Mouse (Mus musculus) left cerebral cortex, postnatal 14 days (tissue): ENCODE results near the gene Pofut1. TPM values are rescaled to one million over a fixed set of nuclear protein-coding genes. Genes with fewer than 3 reads are reported as not detected.
A peak's percentile ranks its signal among the peaks of the same experiment; 100 is the strongest.

Source experiments
- DNase-seq, 2 experiments: peaks; one replicate each; pipeline ENCODE4 v3.0.0; 2021 to 2022; ENCODE audit warnings: low spot score in 2 of 2, mixed read lengths in 1 of 2
- intact Hi-C: fragments of 180-260 bp; cut with DNase I; formaldehyde crosslinking; loops from one replicate; pipeline ENCODE4 v1.15.1; 2025
- long read RNA-seq, 2 experiments: library from polyadenylated mRNA; stranded (forward); transcript quantifications; one replicate each; pipeline ENCODE4 v2.0.0; 2021
- total RNA-seq, 2 experiments: library from RNA; stranded (reverse); gene quantifications; 2 replicates each; pipeline ENCODE4 v1.2.3; 2021

The Pofut1 gene
- 10 to 100 TPM; 14.3 to 17.4 TPM for total RNA-seq
- long read RNA-seq, experiment 1, full-length matches to known transcripts: 6 of 12 reads
- long read RNA-seq, experiment 1, partial matches to known transcripts: 2 of 12 reads
- long read RNA-seq, experiment 1, other reads (novel, unspliced or antisense): 4 of 12 reads
- long read RNA-seq, experiment 2, full-length matches to known transcripts: 5 of 9 reads
- long read RNA-seq, experiment 2, partial matches to known transcripts: 0 of 9 reads
- long read RNA-seq, experiment 2, other reads (novel, unspliced or antisense): 4 of 9 reads

DNA sequence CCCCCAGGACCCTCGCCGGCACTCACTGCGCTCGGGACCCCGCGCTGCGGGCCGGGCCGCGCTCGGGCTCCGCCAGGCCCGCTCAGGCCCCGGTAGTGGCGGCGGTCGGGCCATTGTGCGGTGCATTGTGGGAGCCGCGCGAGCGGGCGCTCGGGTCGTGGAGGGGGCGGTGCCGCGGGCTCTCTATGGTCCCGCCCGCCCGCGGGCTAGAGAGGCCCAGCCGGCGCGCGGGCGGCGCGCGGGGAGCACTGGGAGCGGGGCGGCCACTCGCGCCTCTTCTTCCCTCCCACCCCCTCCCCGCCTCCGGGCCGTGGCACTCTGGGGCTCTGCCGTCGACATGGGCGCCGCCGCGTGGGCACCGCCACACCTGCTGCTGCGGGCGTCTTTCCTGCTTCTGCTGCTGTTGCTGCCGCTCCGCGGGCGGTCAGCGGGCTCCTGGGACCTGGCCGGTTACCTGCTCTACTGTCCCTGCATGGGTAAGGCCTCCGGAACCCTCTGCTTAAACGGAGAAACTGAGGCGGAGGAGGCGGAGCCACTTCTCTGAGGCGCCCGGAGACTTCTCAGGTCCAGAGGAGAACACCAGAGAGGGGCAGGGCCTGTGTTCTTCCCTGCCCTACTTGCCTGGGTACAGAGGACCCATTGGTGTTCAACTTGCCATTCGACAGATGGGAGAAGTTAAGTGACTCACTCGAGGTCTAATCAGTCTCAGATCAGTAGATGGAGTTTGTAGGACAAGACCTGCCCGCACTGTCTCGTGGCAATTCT lies at the start of gene Pofut1, which contains the start of gene Plagl2:
Gene Pofut1, plus strand, starts transcription at position 284 of the 765 bp plus-strand sequence.
Gene Plagl2, minus strand, starts transcription at position 177 of the 765 bp plus-strand sequence.
- intact Hi-C loops: no loop called here
- peak; percentile 80 to 89 for DNase-seq

DNA sequence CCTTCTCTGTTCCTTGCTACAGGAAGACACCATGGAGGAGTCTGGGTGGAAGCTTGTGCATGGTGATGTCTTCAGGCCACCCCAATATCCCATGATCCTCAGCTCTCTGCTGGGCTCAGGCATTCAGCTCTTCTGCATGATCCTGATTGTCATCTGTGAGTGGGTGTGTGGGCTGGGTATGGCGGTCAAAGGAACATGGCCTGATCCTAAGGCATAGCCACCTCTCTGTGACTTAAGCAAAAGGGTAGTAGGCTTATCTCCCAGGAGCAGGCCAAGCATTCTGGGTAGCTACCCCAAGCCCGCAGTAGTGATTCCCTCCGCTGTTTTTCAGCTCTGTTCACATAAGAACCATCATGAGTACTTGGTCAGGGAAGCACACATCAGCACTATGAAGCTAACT lies 47.1 kb upstream of the Pofut1 start:
- intact Hi-C loops: no loop called here
- no peak for DNase-seq

- no peak for DNase-seq
- intact Hi-C loops: no loop called here
These were observed 42.8 kb upstream of the Pofut1 start for GRCm38 (mm10) chr2:153198485-153198884.

DNA sequence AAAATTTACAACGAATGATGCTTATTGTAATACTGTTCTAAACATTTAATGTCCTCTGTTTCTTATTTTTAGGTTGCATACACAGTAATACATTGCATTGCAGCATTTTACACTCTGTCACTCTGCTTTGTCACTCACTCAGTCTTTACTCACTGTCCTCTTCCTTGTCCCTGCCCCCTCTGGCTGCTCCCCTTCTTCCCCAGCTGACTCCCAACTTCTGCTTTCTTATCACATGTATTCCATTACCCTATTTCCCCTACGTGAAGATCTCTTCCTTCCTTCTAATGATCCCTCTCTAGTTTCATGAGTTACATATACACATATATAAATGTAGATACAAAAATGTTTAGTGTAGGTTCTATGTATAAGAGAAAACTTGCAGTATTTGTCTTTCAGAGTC lies 42.2 kb upstream of the Pofut1 start:
- no peak for DNase-seq
- intact Hi-C loops: no loop called here

DNA sequence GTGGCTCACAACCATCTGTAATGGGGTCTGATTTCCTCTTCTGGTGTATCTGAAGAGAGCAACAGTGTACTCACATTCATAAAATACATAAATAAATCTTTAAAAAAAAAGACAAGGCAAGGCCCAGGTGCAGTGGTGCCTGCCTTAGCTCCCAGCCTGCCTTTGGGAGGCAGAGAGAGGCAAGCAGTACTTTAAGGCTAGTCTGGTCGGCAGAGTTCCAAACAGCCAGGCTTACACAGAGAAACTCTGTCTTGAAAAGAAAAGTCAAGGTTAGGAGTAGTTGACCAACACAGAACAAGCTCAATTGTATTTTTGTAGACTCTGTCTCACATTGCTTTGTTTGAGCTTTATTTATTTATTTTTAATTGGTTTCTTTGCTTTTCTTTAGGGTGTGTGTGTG lies 38.6 kb upstream of the Pofut1 start:
- DNase-seq: no peak
- intact Hi-C loops: no loop called here

DNA sequence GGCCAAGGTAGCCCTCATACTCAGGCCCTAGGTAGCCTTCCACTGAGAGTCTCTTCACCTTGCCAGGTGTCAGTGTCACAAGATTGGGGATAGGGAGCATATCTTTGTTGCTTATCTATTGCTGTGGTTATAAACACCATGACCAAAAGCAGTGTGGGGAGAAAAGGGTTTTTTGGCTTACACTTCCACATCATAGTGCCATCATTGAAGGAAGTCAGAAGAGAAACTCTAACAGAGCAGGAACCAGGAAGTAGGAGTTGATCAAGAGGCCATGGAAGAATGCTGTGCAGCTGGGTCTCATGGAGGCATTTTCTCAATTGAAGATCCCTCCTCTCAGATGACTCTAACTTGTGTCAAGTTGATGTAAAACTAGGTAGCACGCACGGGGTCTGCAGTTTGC lies 33.2 kb upstream of the Pofut1 start:
- intact Hi-C loops: no loop called here
- DNase-seq: no peak

GRCm38 (mm10) chr2:153209286-153209685 lies 32.0 kb upstream of the Pofut1 start:
- intact Hi-C loops: no loop called here
- no peak for DNase-seq

GRCm38 (mm10) chr2:153211451-153211850 lies 29.9 kb upstream of the Pofut1 start:
- intact Hi-C loops: no loop called here
- DNase-seq: no peak

GRCm38 (mm10) chr2:153213351-153213750 lies 28.0 kb upstream of the Pofut1 start:
- intact Hi-C loops: no loop called here

GRCm38 (mm10) chr2:153214771-153215259 lies 26.5 kb upstream of the Pofut1 start:
- intact Hi-C loops: no loop called here

More at GRCm38 (mm10) chr2:153213351-153213750, 28.0 kb upstream of the Pofut1 start:
- no peak for DNase-seq

DNA sequence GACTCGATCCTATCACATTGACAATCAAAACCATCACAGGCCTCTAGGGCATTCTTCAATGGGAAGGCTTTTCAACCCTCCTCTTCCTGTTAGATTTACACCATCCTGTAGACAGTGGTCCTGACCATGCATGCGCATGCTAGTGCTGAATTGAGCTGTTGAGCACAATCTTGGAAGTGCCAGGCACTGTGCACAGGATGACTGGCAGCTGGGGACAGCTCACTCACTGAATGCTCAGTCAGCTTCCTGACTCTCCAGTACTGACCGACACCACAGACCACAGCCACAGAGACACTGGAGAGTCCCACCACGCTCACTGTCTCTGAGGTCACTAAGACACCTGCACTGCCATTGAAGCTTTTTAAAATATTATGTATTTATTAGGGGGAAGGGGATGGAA lies 25.9 kb upstream of the Pofut1 start:
- DNase-seq: no peak
- intact Hi-C loops: no loop called here

More at GRCm38 (mm10) chr2:153214771-153215259, 26.5 kb upstream of the Pofut1 start:
- DNase-seq: no peak

- intact Hi-C loops: no loop called here
These were observed 23.4 kb upstream of the Pofut1 start for GRCm38 (mm10) chr2:153217826-153218340.

DNA sequence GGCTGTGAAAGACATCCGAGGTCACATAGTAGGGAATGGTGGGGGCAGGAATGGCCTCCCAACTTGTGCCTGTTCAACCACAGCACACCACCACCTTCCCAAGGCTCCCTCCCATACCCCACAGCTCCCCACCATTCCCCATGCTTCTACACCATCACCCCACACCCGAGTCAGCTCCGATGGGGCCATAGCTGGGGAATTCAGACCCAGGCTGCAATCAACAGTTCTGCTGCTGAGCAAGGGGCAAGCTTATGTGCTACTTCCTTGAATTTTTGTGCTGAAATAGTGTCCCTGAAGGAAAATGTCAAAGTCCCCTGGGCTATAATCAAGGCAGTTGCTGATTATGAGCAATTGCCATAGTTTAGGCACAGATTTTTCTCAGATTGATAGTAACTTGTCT lies 22.8 kb upstream of the Pofut1 start:
- intact Hi-C loops: no loop called here
- DNase-seq: no peak

More at GRCm38 (mm10) chr2:153217826-153218340, 23.4 kb upstream of the Pofut1 start:
- DNase-seq: no peak

GRCm38 (mm10) chr2:153221620-153222019 lies 19.7 kb upstream of the Pofut1 start:
- DNase-seq: no peak
- intact Hi-C loops: no loop called here

- no peak for DNase-seq
- intact Hi-C loops: no loop called here
These were observed 19.2 kb upstream of the Pofut1 start for GRCm38 (mm10) chr2:153222130-153222529.

- intact Hi-C loops: no loop called here
- no peak for DNase-seq
These were observed 18.8 kb upstream of the Pofut1 start for GRCm38 (mm10) chr2:153222566-153222965.

- intact Hi-C loops: no loop called here
- peak; percentile 60 to 62 for DNase-seq
These were observed 16.3 kb upstream of the Pofut1 start, which contains the start of gene Tspyl3 for GRCm38 (mm10) chr2:153224946-153225594. Tspyl3 (minus strand) TSS chr2:153225441.

GRCm38 (mm10) chr2:153225595-153225953 lies 15.8 kb upstream of the Pofut1 start:
- intact Hi-C loops: no loop called here
- DNase-seq: no peak

- DNase-seq: no peak
- intact Hi-C loops: no loop called here
These were observed 13.4 kb upstream of the Pofut1 start for GRCm38 (mm10) chr2:153227959-153228358.

- intact Hi-C loops: no loop called here
These were observed 12.8 kb upstream of the Pofut1 start for GRCm38 (mm10) chr2:153228523-153228922.

More at GRCm38 (mm10) chr2:153228523-153228922, 12.8 kb upstream of the Pofut1 start:
- no peak for DNase-seq
